ENCODE assay signal across 16 mouse cellular contexts in genomic region chr11:118448385-118448784, GRCm38 (mm10). TPM values are rescaled to one million over a fixed set of nuclear protein-coding genes. Genes with fewer than 3 reads are reported as not detected.
DNase-seq lines count a peak whose midpoint lies in the region.
"Had no signal": no experiment of that assay in that cellular context is flagged by ENCODE, and none has a peak within 500 bp of the region (broad histone marks: within the 10 kb centered on the region; RNA-seq: fewer than 3 reads in every experiment).

No protein-coding gene starts in this region.

- intact Hi-C loops in left cerebral cortex, postnatal 4 days (cut with DNase I), result no loop called here
- intact Hi-C loops in left cerebral cortex, postnatal 14 days (cut with DNase I), result loop anchor here (5.0 kb wide), 1 partner anchor 289 kb away; no protein-coding TSS in a partner anchor

- peak; percentile 36 for DNase-seq in adrenal gland, adult 2 months
- DNase-seq in adrenal gland, postnatal 25 days, result no peak
- peak; percentile 20 for DNase-seq in left cerebral cortex, postnatal 4 days
- no peak for DNase-seq in left cerebral cortex, postnatal 14 days (ENCODE audit: low spot score in 2 of 2)
- DNase-seq in heart, adult 9 months (ENCODE audit: low spot score in 2 of 2), result peak; percentile 82 to 84
- no peak for DNase-seq in kidney, postnatal 4 days
- DNase-seq in layer of hippocampus, adult 18-20 months (ENCODE audit: low spot score in 2 of 2), result no peak
- DNase-seq in frontal cortex, postnatal 10 days (ENCODE audit: low spot score in 2 of 2), result no peak
- DNase-seq: cerebellum, adult 8-10 months; kidney, adult 2 months; kidney, postnatal 10 days; lung, postnatal 4 days; retina, postnatal 1 day; thymus, postnatal 25 days had no signal

RNA-seq across cellular contexts. Expression of gene C1qtnf1, which starts 20.4 kb away (rescaled TPM):
- total RNA-seq in adrenal gland, adult 2 months (2021), result 10 to 100 TPM; 14.8 to 24.8 TPM
- polyA plus RNA-seq in adrenal gland, adult 2 months (2012; rRNA removed), result 14.6 and 17.9 TPM in 2 replicates
- total RNA-seq in adrenal gland, postnatal 25 days (2021), result 11.8 and 18.8 TPM in 2 replicates
- total RNA-seq in left cerebral cortex, postnatal 4 days (2021), result 1 to 10 TPM; 7.2 to 7.4 TPM
- total RNA-seq in left cerebral cortex, postnatal 14 days (2021), result 1 to 10 TPM; 6.8 to 9.8 TPM
- total RNA-seq in layer of hippocampus, adult 18-20 months (2021), result 1 to 10 TPM; 2.0 to 2.9 TPM
- total RNA-seq: common myeloid progenitor, adult 5-6 weeks; monocyte, adult 5-6 weeks had no signal

RNA-seq across cellular contexts. Expression of gene Engase, which starts 28.2 kb away (rescaled TPM):
- total RNA-seq in adrenal gland, adult 2 months (2021), result 10 to 100 TPM; 10.1 to 17.1 TPM
- 26.4 and 40.6 TPM in 2 replicates for polyA plus RNA-seq in adrenal gland, adult 2 months (2012; rRNA removed)
- 19.0 and 32.0 TPM in 2 replicates for total RNA-seq in adrenal gland, postnatal 25 days (2021)
- total RNA-seq in left cerebral cortex, postnatal 4 days (2021), result 10 to 100 TPM in 1 of 2 experiments, 1 to 10 TPM in 1; 8.3 to 11.5 TPM
- 10 to 100 TPM; 13.3 to 13.6 TPM for total RNA-seq in left cerebral cortex, postnatal 14 days (2021)
- 10 to 100 TPM; 11.8 to 16.2 TPM for total RNA-seq in layer of hippocampus, adult 18-20 months (2021)

RNA-seq across cellular contexts. Expression of gene Cant1, which starts 29.5 kb away (rescaled TPM):
- 10 to 100 TPM; 28.8 to 35.6 TPM for total RNA-seq in adrenal gland, adult 2 months (2021)
- polyA plus RNA-seq in adrenal gland, adult 2 months (2012; rRNA removed), result 59.5 and 66.8 TPM in 2 replicates
- 35.1 and 40.1 TPM in 2 replicates for total RNA-seq in adrenal gland, postnatal 25 days (2021)
- total RNA-seq in left cerebral cortex, postnatal 4 days (2021), result 10 to 100 TPM; 39.7 to 42.3 TPM
- total RNA-seq in left cerebral cortex, postnatal 14 days (2021), result 10 to 100 TPM; 38.2 to 40.0 TPM
- total RNA-seq in layer of hippocampus, adult 18-20 months (2021), result 10 to 100 TPM; 41.4 to 44.8 TPM

RNA-seq across cellular contexts. Expression of gene Lgals3bp, which starts 46.5 kb away (rescaled TPM):
- 100 to 1,000 TPM in 1 of 2 experiments, 10 to 100 TPM in 1; 92.7 to 160 TPM for total RNA-seq in adrenal gland, adult 2 months (2021)
- polyA plus RNA-seq in adrenal gland, adult 2 months (2012; rRNA removed), result 336 and 430 TPM in 2 replicates
- 57.9 and 86.6 TPM in 2 replicates for total RNA-seq in adrenal gland, postnatal 25 days (2021)
- total RNA-seq in left cerebral cortex, postnatal 4 days (2021), result 1 to 10 TPM; 5.0 to 6.2 TPM
- total RNA-seq in left cerebral cortex, postnatal 14 days (2021), result 10 to 100 TPM; 12.3 to 14.1 TPM
- 10 to 100 TPM; 18.3 to 18.8 TPM for total RNA-seq in layer of hippocampus, adult 18-20 months (2021)

Comparison
In these comparisons a context has a peak if more than half of its experiments do, and no peak if none do; other contexts are left out.
1. DNase-seq: peak in adrenal gland, adult 2 months (single experiment), left cerebral cortex, postnatal 4 days (single experiment) and heart, adult 9 months (2 of 2); none in adrenal gland, postnatal 25 days (single experiment), left cerebral cortex, postnatal 14 days (0 of 2), kidney, postnatal 4 days (0 of 2), layer of hippocampus, adult 18-20 months (0 of 2) and frontal cortex, postnatal 10 days (0 of 2).